Comparison of ENCODE assay signal across 11 mouse cellular contexts in genomic region chr15:51628518-51628917, GRCm38 (mm10).
DNase-seq lines count a peak whose midpoint lies in the region; ATAC-seq and TF ChIP-seq lines count a peak whose summit lies in the region.
"Had no signal": no experiment of that assay in that cellular context is flagged by ENCODE, and none has a peak within 500 bp of the region (broad histone marks: within the 10 kb centered on the region; RNA-seq: fewer than 3 reads in every experiment).

No protein-coding gene starts in this region.

- TF ChIP-seq POLR2A in bone marrow macrophage, adult 2 months (IDR thresholded peaks at IDR 0.05; ENCODE audit: borderline replicate concordance, low read depth, low read length) = no peak

- H3K27ac ChIP-seq in bone marrow macrophage, adult 2 months (ENCODE audit: insufficient read depth, low read depth, low read length) = no peak overlapping the region
- no peak overlapping the region for H3K27ac ChIP-seq in embryonic facial prominence, embryonic 14.5 days (replicated peaks; ENCODE audit: low read depth, low read length)
- H3K27ac ChIP-seq: embryonic facial prominence, embryonic 13.5 days had no signal

- H3K4me2 ChIP-seq in embryonic facial prominence, embryonic 14.5 days (ENCODE audit: low read depth, low read length) = no peak overlapping the region
- H3K4me2 ChIP-seq: embryonic facial prominence, embryonic 13.5 days had no signal

- intact Hi-C loops in left cerebral cortex, postnatal 4 days (cut with DNase I) = no loop called here
- intact Hi-C loops in left cerebral cortex, postnatal 14 days (cut with DNase I) = no loop called here

- no peaks in the 10 kb centered on the region for H3K36me3 ChIP-seq in embryonic facial prominence, embryonic 14.5 days (ENCODE audit: control insufficient read depth, insufficient read depth, low read length)
- H3K36me3 ChIP-seq: embryonic facial prominence, embryonic 13.5 days had no signal

- no peak for TF ChIP-seq CTCF in bone marrow macrophage, adult 2 months (IDR thresholded peaks at IDR 0.05; ENCODE audit: low read depth, low read length)

- no peaks in the 10 kb centered on the region for H3K9me3 ChIP-seq in embryonic facial prominence, embryonic 14.5 days (ENCODE audit: control insufficient read depth, low read length)
- H3K9me3 ChIP-seq: embryonic facial prominence, embryonic 13.5 days had no signal

- peak; percentile 7 for DNase-seq in left cerebral cortex, postnatal 4 days
- DNase-seq in left cerebral cortex, postnatal 14 days (ENCODE audit: low spot score in 2 of 2) = no peak
- DNase-seq in embryonic facial prominence, embryonic 14.5 days (ENCODE audit: low spot score) = peak; percentile 41
- peak; percentile 9 for DNase-seq in lung, postnatal 36 days
- DNase-seq in adrenal gland, postnatal 36 days = no peak
- DNase-seq in adrenal gland, adult 18-20 months (ENCODE audit: low spot score in 2 of 2) = no peak
- no peak for DNase-seq in urinary bladder, postnatal 4 days (ENCODE audit: low spot score in 2 of 2)
- DNase-seq: gastrocnemius, postnatal 10 days; thymus, postnatal 36 days had no signal

- H3K4me1 ChIP-seq in bone marrow macrophage, adult 2 months (ENCODE audit: control insufficient read depth, insufficient read depth, low read length) = no peaks in the 10 kb centered on the region
- H3K4me1 ChIP-seq in embryonic facial prominence, embryonic 14.5 days (ENCODE audit: control insufficient read depth, insufficient read depth, low read length) = no peaks in the 10 kb centered on the region

- ATAC-seq in embryonic facial prominence, embryonic 14.5 days (ENCODE audit: low read depth) = no peak

- H3K9ac ChIP-seq in embryonic facial prominence, embryonic 14.5 days (ENCODE audit: low read depth, low read length) = no peak overlapping the region
- H3K9ac ChIP-seq: embryonic facial prominence, embryonic 13.5 days had no signal

- 45% methylated on average over 4 of the region's 4 CpGs for WGBS in embryonic facial prominence, embryonic 14.5 days

- H3K27me3 ChIP-seq in embryonic facial prominence, embryonic 14.5 days (replicated peaks; ENCODE audit: control insufficient read depth, insufficient read depth, low read length) = no peaks in the 10 kb centered on the region
- H3K27me3 ChIP-seq: embryonic facial prominence, embryonic 13.5 days had no signal

- H3K4me3 ChIP-seq in bone marrow macrophage, adult 2 months (ENCODE audit: insufficient read depth, low read length) = peak overlapping the region; percentile 5; the same call in 1 of the 2 replicates
- H3K4me3 ChIP-seq in embryonic facial prominence, embryonic 14.5 days (ENCODE audit: low read depth, low read length) = no peak overlapping the region
- H3K4me3 ChIP-seq: embryonic facial prominence, embryonic 13.5 days had no signal

Comparison
In these comparisons a context has a peak if more than half of its experiments do, and no peak if none do; other contexts are left out.
1. DNase-seq: peak in left cerebral cortex, postnatal 4 days (single experiment), embryonic facial prominence, embryonic 14.5 days (single experiment) and lung, postnatal 36 days (single experiment); none in left cerebral cortex, postnatal 14 days (0 of 2), adrenal gland, postnatal 36 days (0 of 2), adrenal gland, adult 18-20 months (0 of 2) and urinary bladder, postnatal 4 days (0 of 2).